ENCODE assay signal across 34 mouse cellular contexts in genomic region chr17:84653544-84653943, GRCm38 (mm10). TPM values are rescaled to one million over a fixed set of nuclear protein-coding genes. Genes with fewer than 3 reads are reported as not detected.
"Had no signal": no experiment of that assay in that cellular context is flagged by ENCODE, and none has a peak within 500 bp of the region (broad histone marks: within the 10 kb centered on the region; RNA-seq: fewer than 3 reads in every experiment).

No protein-coding gene starts in this region.

- H3K4me3 ChIP-seq: gastrocnemius, adult 2 months; heart, embryonic 10.5 days; heart, embryonic 12.5 days; hindbrain, embryonic 10.5 days; hindbrain, embryonic 12.5 days; intestine, embryonic 15.5 days; layer of hippocampus, adult 2 months; left cerebral cortex, adult 2 months; limb, embryonic 10.5 days; limb, embryonic 12.5 days; liver, embryonic 13.5 days; liver, embryonic 15.5 days had no signal

- ATAC-seq: hindbrain, embryonic 16.5 days; inflammation-experienced regulatory T-cells, adult 6 months; intestine, embryonic 15.5 days had no signal

- H3K27ac ChIP-seq: gastrocnemius, adult 2 months; heart, embryonic 10.5 days; hindbrain, embryonic 10.5 days; hindbrain, embryonic 12.5 days; hindbrain, embryonic 14.5 days; intestine, embryonic 15.5 days; layer of hippocampus, adult 2 months; left cerebral cortex, adult 2 months; limb, embryonic 10.5 days; limb, embryonic 12.5 days; liver, embryonic 13.5 days; liver, embryonic 15.5 days had no signal

- H3K27me3 ChIP-seq: heart, embryonic 12.5 days; hindbrain, embryonic 12.5 days; intestine, embryonic 15.5 days; limb, embryonic 12.5 days; liver, embryonic 13.5 days; liver, embryonic 15.5 days had no signal

- H3K9me3 ChIP-seq: heart, embryonic 10.5 days; heart, embryonic 12.5 days; hindbrain, embryonic 10.5 days; hindbrain, embryonic 12.5 days; intestine, embryonic 15.5 days; limb, embryonic 10.5 days; limb, embryonic 12.5 days; liver, embryonic 13.5 days; liver, embryonic 15.5 days had no signal

- H3K4me2 ChIP-seq: heart, embryonic 12.5 days; hindbrain, embryonic 12.5 days; hindbrain, embryonic 14.5 days; intestine, embryonic 15.5 days; limb, embryonic 12.5 days; liver, embryonic 13.5 days; liver, embryonic 15.5 days had no signal

- H3K36me3 ChIP-seq: heart, embryonic 10.5 days; heart, embryonic 12.5 days; intestine, embryonic 15.5 days; liver, embryonic 13.5 days; liver, embryonic 15.5 days had no signal

- DNase-seq: gastrocnemius, adult 2 months; gastrocnemius, postnatal 10 days; gastrocnemius, postnatal 25 days; heart, postnatal 10 days; heart, postnatal 4 days; kidney, adult 18-20 months; kidney, adult 8-10 months; kidney, postnatal 10 days; kidney, postnatal 25 days; kidney, postnatal 4 days; liver, embryonic 13.5 days had no signal

- H3K4me1 ChIP-seq: liver, embryonic 13.5 days; liver, embryonic 15.5 days had no signal

- H3K9ac ChIP-seq: heart, embryonic 12.5 days; hindbrain, embryonic 12.5 days; hindbrain, embryonic 14.5 days; intestine, embryonic 15.5 days; limb, embryonic 12.5 days; liver, embryonic 13.5 days; liver, embryonic 15.5 days had no signal

RNA-seq across cellular contexts. Expression of gene Abcg8, which starts 22.6 kb away (rescaled TPM):
- total RNA-seq: gastrocnemius, adult 2 months; gastrocnemius, postnatal 10 days; gastrocnemius, postnatal 25 days; granulocyte monocyte progenitor cell, adult 5-6 weeks; heart, postnatal 10 days; heart, postnatal 25 days; heart, postnatal 4 days; layer of hippocampus, adult 2 months; layer of hippocampus, postnatal 10 days; layer of hippocampus, postnatal 25 days; left cerebral cortex, adult 2 months; left cerebral cortex, postnatal 36 days had no signal
- polyA plus RNA-seq: frontal cortex, adult 2 months; heart, embryonic 12.5 days; heart, embryonic 14.5 days; inflammation-experienced regulatory T-cells, adult 6 months had no signal

RNA-seq across cellular contexts. Expression of gene Abcg5, which starts 29.3 kb away (rescaled TPM):
- total RNA-seq: gastrocnemius, adult 2 months; gastrocnemius, postnatal 10 days; gastrocnemius, postnatal 25 days; gastrocnemius, postnatal 4 days; granulocyte monocyte progenitor cell, adult 5-6 weeks; heart, adult 8-10 months; heart, postnatal 10 days; heart, postnatal 25 days; heart, postnatal 4 days; layer of hippocampus, adult 2 months; layer of hippocampus, postnatal 10 days; layer of hippocampus, postnatal 25 days; left cerebral cortex, adult 2 months; left cerebral cortex, postnatal 14 days had no signal
- polyA plus RNA-seq: frontal cortex, adult 2 months had no signal
